ENCODE assay signal across 13 mouse cellular contexts in the genomic region with DNA sequence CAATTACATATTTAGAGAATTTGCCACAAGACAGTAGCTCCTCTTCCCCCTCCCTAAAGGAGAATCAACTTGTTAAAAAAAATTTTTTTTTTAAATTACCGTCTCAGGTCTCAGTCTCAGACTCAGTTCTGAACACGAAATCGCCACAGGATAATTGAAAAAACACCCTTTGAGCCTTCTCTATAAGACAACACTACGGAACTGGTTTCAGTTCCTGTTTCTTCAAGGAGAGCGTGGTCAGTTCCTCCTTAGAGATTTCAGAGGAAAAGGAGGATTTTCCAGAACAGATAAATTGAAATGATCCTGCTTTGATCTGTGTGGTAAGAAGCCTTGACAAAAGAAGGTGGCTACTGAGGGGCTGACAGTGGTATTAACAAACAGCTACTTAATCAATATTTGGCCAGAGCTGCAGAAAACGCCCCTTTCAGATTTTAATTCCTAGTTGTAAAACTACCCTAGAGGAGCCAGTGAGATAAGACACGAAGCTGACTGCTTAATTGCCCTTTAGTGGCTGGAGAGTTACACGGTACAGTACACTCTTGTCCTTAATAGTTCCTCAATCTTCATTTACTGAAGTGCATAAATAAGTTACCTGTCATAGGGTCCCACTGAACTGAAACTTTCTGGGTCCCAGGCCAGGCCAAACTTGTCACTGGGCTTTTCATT. TPM values are rescaled to one million over a fixed set of nuclear protein-coding genes. Genes with fewer than 3 reads are reported as not detected.
A peak's percentile ranks its signal among the peaks of the same experiment; 100 is the strongest.
DNase-seq lines count a peak whose midpoint lies in the region; ATAC-seq lines count a peak whose summit lies in the region.
"Had no signal": no experiment of that assay in that cellular context is flagged by ENCODE, and none has a peak within 500 bp of the region (broad histone marks: within the 10 kb centered on the region; RNA-seq: fewer than 3 reads in every experiment).

No protein-coding gene starts in this region.

- no peak overlapping the region for H3K27ac ChIP-seq in forebrain, embryonic 10.5 days
- H3K27ac ChIP-seq in forebrain, embryonic 11.5 days (ENCODE audit: low read depth, low read length): no peak overlapping the region
- H3K27ac ChIP-seq in neural tube, embryonic 11.5 days (ENCODE audit: low read depth, low read length): peak overlapping the region; percentile 34; the same call in 1 of the 2 replicates
- no peak overlapping the region for H3K27ac ChIP-seq in neural tube, embryonic 15.5 days (replicated peaks)
- 0 out of 2 replicates have a peak overlapping the region, but pooled peaks have one; percentile 1 for H3K27ac ChIP-seq in hindbrain, embryonic 14.5 days
- no peak overlapping the region for H3K27ac ChIP-seq in neural tube, embryonic 14.5 days (ENCODE audit: low read depth, low read length)
- H3K27ac ChIP-seq: liver, embryonic 15.5 days had no signal

- H3K4me3 ChIP-seq in forebrain, embryonic 10.5 days: peak overlapping the region; percentile 2; the same call in 1 of the 2 replicates
- no peak overlapping the region for H3K4me3 ChIP-seq in forebrain, embryonic 11.5 days (ENCODE audit: low read depth, low read length)
- no peak overlapping the region for H3K4me3 ChIP-seq in neural tube, embryonic 11.5 days (ENCODE audit: low read depth, low read length)
- no peak overlapping the region for H3K4me3 ChIP-seq in neural tube, embryonic 15.5 days (replicated peaks)
- peak overlapping the region; percentile 39; the same call in 1 of the 2 replicates for H3K4me3 ChIP-seq in hindbrain, embryonic 14.5 days (replicated peaks; ENCODE audit: low read length)
- no peak overlapping the region for H3K4me3 ChIP-seq in neural tube, embryonic 14.5 days (ENCODE audit: low read depth, low read length)
- H3K4me3 ChIP-seq: liver, embryonic 15.5 days had no signal

- peaks cover 100% of the 10 kb centered on the region for H3K27me3 ChIP-seq in forebrain, embryonic 10.5 days (ENCODE audit: poor library complexity, severe bottlenecking)
- H3K27me3 ChIP-seq in forebrain, embryonic 11.5 days (ENCODE audit: control insufficient read depth, insufficient read depth, low read length): peaks cover 78% of the 10 kb centered on the region
- peaks cover 60% of the 10 kb centered on the region for H3K27me3 ChIP-seq in neural tube, embryonic 11.5 days (ENCODE audit: control insufficient read depth, insufficient read depth, low read length)
- H3K27me3 ChIP-seq in neural tube, embryonic 15.5 days (replicated peaks): peaks cover 70% of the 10 kb centered on the region
- H3K27me3 ChIP-seq in hindbrain, embryonic 14.5 days (ENCODE audit: control insufficient read depth, insufficient read depth, low read length): peaks cover 85% of the 10 kb centered on the region
- H3K27me3 ChIP-seq in neural tube, embryonic 14.5 days (ENCODE audit: control insufficient read depth, insufficient read depth, low read length): peaks cover 13% of the 10 kb centered on the region; the same call in 1 of the 2 replicates

- no peaks in the 10 kb centered on the region for H3K36me3 ChIP-seq in forebrain, embryonic 10.5 days (replicated peaks)
- no peaks in the 10 kb centered on the region for H3K36me3 ChIP-seq in forebrain, embryonic 11.5 days (ENCODE audit: control insufficient read depth, insufficient read depth, low read length)
- H3K36me3 ChIP-seq in neural tube, embryonic 11.5 days (ENCODE audit: control insufficient read depth, insufficient read depth, low read length): no peaks in the 10 kb centered on the region
- no peaks in the 10 kb centered on the region for H3K36me3 ChIP-seq in neural tube, embryonic 15.5 days
- no peaks in the 10 kb centered on the region for H3K36me3 ChIP-seq in hindbrain, embryonic 14.5 days (replicated peaks; ENCODE audit: control insufficient read depth, insufficient read depth)
- no peaks in the 10 kb centered on the region for H3K36me3 ChIP-seq in neural tube, embryonic 14.5 days (ENCODE audit: control insufficient read depth, insufficient read depth, low read length)
- H3K36me3 ChIP-seq: liver, embryonic 15.5 days had no signal

- H3K4me1 ChIP-seq in forebrain, embryonic 10.5 days: peaks cover 64% of the 10 kb centered on the region
- H3K4me1 ChIP-seq in forebrain, embryonic 11.5 days (replicated peaks; ENCODE audit: control insufficient read depth, insufficient read depth, low read length): peaks cover 15% of the 10 kb centered on the region
- H3K4me1 ChIP-seq in neural tube, embryonic 11.5 days (ENCODE audit: control insufficient read depth, insufficient read depth, low read length): peaks cover 14% of the 10 kb centered on the region; the same call in 1 of the 2 replicates
- H3K4me1 ChIP-seq in neural tube, embryonic 15.5 days: peaks cover 12% of the 10 kb centered on the region
- no peaks in the 10 kb centered on the region; the same call in 1 of the 2 replicates for H3K4me1 ChIP-seq in hindbrain, embryonic 14.5 days (replicated peaks; ENCODE audit: control insufficient read depth, insufficient read depth, low read length)
- H3K4me1 ChIP-seq in neural tube, embryonic 14.5 days (ENCODE audit: control insufficient read depth, insufficient read depth, low read length): no peaks in the 10 kb centered on the region; the same call in 1 of the 2 replicates
- H3K4me1 ChIP-seq: liver, embryonic 15.5 days had no signal

- no peak overlapping the region for H3K9ac ChIP-seq in forebrain, embryonic 11.5 days (ENCODE audit: low read length)
- no peak overlapping the region for H3K9ac ChIP-seq in neural tube, embryonic 11.5 days (ENCODE audit: low read length)
- H3K9ac ChIP-seq in neural tube, embryonic 15.5 days (replicated peaks): no peak overlapping the region
- H3K9ac ChIP-seq in hindbrain, embryonic 14.5 days: no peak overlapping the region
- H3K9ac ChIP-seq in neural tube, embryonic 14.5 days (replicated peaks; ENCODE audit: low read depth, low read length): no peak overlapping the region
- H3K9ac ChIP-seq: liver, embryonic 15.5 days had no signal

- WGBS in forebrain, embryonic 10.5 days: 4% methylated on average over 8 of the region's 8 CpGs
- 2% methylated on average over 8 of the region's 8 CpGs for WGBS in forebrain, embryonic 11.5 days
- WGBS in neural tube, embryonic 11.5 days: 4% methylated on average over 8 of the region's 8 CpGs
- 10% methylated on average over 8 of the region's 8 CpGs for WGBS in neural tube, embryonic 15.5 days
- 13% methylated on average over 8 of the region's 8 CpGs for WGBS in hindbrain, embryonic 14.5 days
- WGBS in neural tube, embryonic 14.5 days: 5% methylated on average over 8 of the region's 8 CpGs

- H3K9me3 ChIP-seq in forebrain, embryonic 10.5 days: no peaks in the 10 kb centered on the region
- H3K9me3 ChIP-seq in forebrain, embryonic 11.5 days (ENCODE audit: control insufficient read depth, low read length): no peaks in the 10 kb centered on the region
- H3K9me3 ChIP-seq in neural tube, embryonic 11.5 days (ENCODE audit: control insufficient read depth, low read length): no peaks in the 10 kb centered on the region
- H3K9me3 ChIP-seq in neural tube, embryonic 15.5 days (replicated peaks): no peaks in the 10 kb centered on the region
- no peaks in the 10 kb centered on the region for H3K9me3 ChIP-seq in hindbrain, embryonic 14.5 days (ENCODE audit: control insufficient read depth, low read length)
- no peaks in the 10 kb centered on the region for H3K9me3 ChIP-seq in neural tube, embryonic 14.5 days (ENCODE audit: control insufficient read depth, low read length)
- H3K9me3 ChIP-seq: liver, embryonic 15.5 days had no signal

- no peak for DNase-seq in forebrain, embryonic 10.5 days (ENCODE audit: extremely low spot score, low spot score)
- no peak for DNase-seq in forebrain, embryonic 11.5 days (ENCODE audit: low spot score)
- DNase-seq in neural tube, embryonic 11.5 days (ENCODE audit: low spot score): no peak
- DNase-seq in hindbrain, embryonic 14.5 days (ENCODE audit: low spot score): no peak
- DNase-seq in spleen, postnatal 10 days (ENCODE audit: low spot score in 2 of 2): no peak
- DNase-seq in cerebellum, adult 9-10 months: no peak
- DNase-seq: cerebellum, adult 2 months; heart, postnatal 10 days; thymus, adult 2 months had no signal

- H3K4me2 ChIP-seq in forebrain, embryonic 11.5 days (ENCODE audit: low read depth, low read length, severe bottlenecking): no peak overlapping the region
- H3K4me2 ChIP-seq in neural tube, embryonic 11.5 days (ENCODE audit: low read depth): peak overlapping the region; percentile 78
- H3K4me2 ChIP-seq in neural tube, embryonic 15.5 days: no peak overlapping the region
- H3K4me2 ChIP-seq in hindbrain, embryonic 14.5 days (replicated peaks): peak overlapping the region; percentile 71
- peak overlapping the region; percentile 14; the same call in 1 of the 2 replicates for H3K4me2 ChIP-seq in neural tube, embryonic 14.5 days (ENCODE audit: low read depth, low read length)
- H3K4me2 ChIP-seq: liver, embryonic 15.5 days had no signal

- ATAC-seq in forebrain, embryonic 11.5 days (replicated peaks; ENCODE audit: low FRiP score): no peak
- no peak for ATAC-seq in neural tube, embryonic 11.5 days (ENCODE audit: insufficient read depth, low FRiP score, low TSS enrichment)
- ATAC-seq in neural tube, embryonic 15.5 days (ENCODE audit: low FRiP score): no peak
- no peak for ATAC-seq in hindbrain, embryonic 14.5 days (ENCODE audit: low FRiP score)
- ATAC-seq in neural tube, embryonic 14.5 days (ENCODE audit: low read depth): no peak
- ATAC-seq: intestine, embryonic 16.5 days had no signal

RNA-seq across cellular contexts. Expression of a gene that starts 9.7 kb away (rescaled TPM):
- polyA plus RNA-seq in forebrain, embryonic 10.5 days (2016; fragmentation: Nextera tagmentation; extraction: Ambion mirVana): 12.2 and 13.0 TPM in 2 replicates
- polyA plus RNA-seq in forebrain, embryonic 11.5 days (2014; fragmentation: Nextera tagmentation; extraction: Ambion mirVana): 4.4 and 4.7 TPM in 2 replicates
- 36.2 and 42.8 TPM in 2 replicates for polyA plus RNA-seq in neural tube, embryonic 11.5 days (2014; fragmentation: Nextera tagmentation; extraction: Ambion mirVana)
- polyA plus RNA-seq in neural tube, embryonic 15.5 days (2015; fragmentation: Nextera tagmentation; extraction: Ambion mirVana): 2.5 and 3.4 TPM in 2 replicates
- 7.9 and 8.2 TPM in 2 replicates for polyA plus RNA-seq in hindbrain, embryonic 14.5 days (2014; fragmentation: Nextera tagmentation; extraction: Ambion mirVana)
- 4.6 and 6.3 TPM in 2 replicates for polyA plus RNA-seq in neural tube, embryonic 14.5 days (2014; fragmentation: Nextera tagmentation; extraction: Ambion mirVana)
- polyA plus RNA-seq: intestine, embryonic 16.5 days had no signal

Comparison
In these comparisons a context has a peak if more than half of its experiments do, and no peak if none do; other contexts are left out.
1. H3K27ac ChIP-seq: peak in neural tube, embryonic 11.5 days (single experiment) and hindbrain, embryonic 14.5 days (single experiment); none in forebrain, embryonic 10.5 days (single experiment), forebrain, embryonic 11.5 days (single experiment), neural tube, embryonic 15.5 days (single experiment) and neural tube, embryonic 14.5 days (single experiment).
2. H3K4me3 ChIP-seq: peak in forebrain, embryonic 10.5 days (single experiment) and hindbrain, embryonic 14.5 days (single experiment); none in forebrain, embryonic 11.5 days (single experiment), neural tube, embryonic 11.5 days (single experiment), neural tube, embryonic 15.5 days (single experiment) and neural tube, embryonic 14.5 days (single experiment).
3. H3K4me2 ChIP-seq: peak in neural tube, embryonic 11.5 days (single experiment), hindbrain, embryonic 14.5 days (single experiment) and neural tube, embryonic 14.5 days (single experiment); none in forebrain, embryonic 11.5 days (single experiment) and neural tube, embryonic 15.5 days (single experiment).